Mouse (Mus musculus) stomach, embryonic 15.5 days (tissue): ENCODE measurements around the gene Dennd4c. TPM values are rescaled to one million over a fixed set of nuclear protein-coding genes. Genes with fewer than 3 reads are reported as not detected.

ENCODE experiments used
- ATAC-seq: fragments of 200-750 bp; cut with Nextera tagmentation; 2 replicates; pipeline ENCODE4 v1.8.0; 2017; ENCODE audit warnings: low read depth, moderate number of reproducible peaks, moderate TSS enrichment; ENCODE audit not compliant: insufficient read depth, low FRiP score
- H3K27ac ChIP-seq: fragments of 300-500 bp; sonication (generic); 2 replicates; pipeline ENCODE4 v1.5.1; 2015; ENCODE audit warnings: mild to moderate bottlenecking, inconsistent platforms
- H3K27me3 ChIP-seq: fragments of 300-500 bp; sonication (generic); replicated peaks from 2 replicates; pipeline ENCODE4 v1.6.1; 2015; ENCODE audit warnings: inconsistent platforms
- H3K36me3 ChIP-seq: fragments of 300-500 bp; sonication (generic); 2 replicates; pipeline ENCODE4 v1.6.1; 2015; ENCODE audit warnings: inconsistent platforms
- H3K4me1 ChIP-seq: fragments of 300-500 bp; sonication (generic); 2 replicates; pipeline ENCODE4 v1.6.1; 2015; ENCODE audit warnings: inconsistent platforms
- H3K4me2 ChIP-seq: fragments of 300-500 bp; sonication (generic); 2 replicates; pipeline ENCODE4 v1.6.1; 2015; ENCODE audit warnings: mild to moderate bottlenecking, inconsistent platforms
- H3K4me3 ChIP-seq: fragments of 300-500 bp; sonication (generic); replicated peaks from 2 replicates; pipeline ENCODE4 v1.5.1; 2015; ENCODE audit warnings: inconsistent platforms
- H3K9ac ChIP-seq: fragments of 300-500 bp; sonication (generic); 2 replicates; pipeline ENCODE4 v1.6.1; 2015; ENCODE audit warnings: inconsistent platforms
- H3K9me3 ChIP-seq: fragments of 300-500 bp; sonication (generic); 2 replicates; pipeline ENCODE4 v1.6.1; 2016; ENCODE audit warnings: inconsistent platforms
- WGBS: fragments of 180-500 bp; shearing (Covaris S2); methylation state at CpG from one replicate; pipeline ENCODE4 v1.1.7; 2015; 5-methylcytosine and 5-hydroxymethylcytosine counted together
- polyA plus RNA-seq: library from polyadenylated mRNA; unstranded; fragments of >200 nt; fragmentation: Nextera tagmentation; extraction: Ambion mirVana; gene quantifications from 2 replicates; pipeline ENCODE4 v1.2.1, GENCODE M21; 2015

The Dennd4c gene
- polyA plus RNA-seq = 7.6 and 9.3 TPM in 2 replicates

DNA sequence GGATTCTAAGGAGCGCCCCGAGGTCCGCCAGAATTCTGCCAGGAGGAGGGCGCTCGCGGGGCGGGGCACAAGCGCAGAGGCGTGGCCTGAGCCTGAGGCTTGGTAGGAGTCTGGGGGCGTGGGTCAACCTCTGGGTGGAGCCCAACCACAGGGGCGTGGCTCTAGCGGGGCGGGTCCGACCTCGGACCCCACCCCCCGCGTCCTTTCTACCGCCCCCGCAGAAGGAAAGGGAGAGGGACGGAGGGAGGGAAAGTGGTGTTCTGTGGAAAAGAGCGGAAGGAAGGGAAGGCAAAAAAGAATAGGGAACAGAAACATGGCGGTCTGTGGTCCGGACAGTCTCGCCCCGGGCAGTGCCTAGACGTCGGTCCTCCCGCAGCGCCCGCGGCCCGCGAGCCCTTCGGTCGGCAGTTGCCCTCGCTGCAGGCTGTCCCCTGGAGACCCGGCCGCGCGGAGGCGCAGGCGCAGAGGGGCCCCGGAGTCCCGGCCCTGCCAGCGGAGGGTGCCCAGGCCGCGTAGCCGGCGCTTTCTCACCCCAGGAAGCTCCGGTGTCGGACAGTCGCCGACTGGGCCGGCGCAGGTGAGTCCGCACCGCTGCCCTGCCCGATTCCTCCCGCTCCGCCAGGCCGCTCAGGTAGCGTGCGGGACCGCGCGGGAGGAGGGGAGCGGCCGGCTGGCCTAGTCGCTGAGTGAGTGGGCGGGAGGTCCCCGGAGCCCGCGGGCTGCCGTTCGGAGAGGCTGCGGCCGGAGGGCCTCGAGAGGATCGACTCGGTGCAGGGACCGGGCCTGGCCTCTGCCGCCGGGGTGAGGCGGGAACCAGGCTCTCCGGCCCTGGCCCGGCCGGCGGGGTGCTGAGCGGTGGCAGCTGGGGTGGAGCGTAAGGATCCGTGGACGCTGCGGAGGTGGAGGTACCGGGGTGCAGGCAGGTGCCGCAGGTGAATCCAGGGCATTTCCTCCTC is at the start of gene Dennd4c:
TSS of gene Dennd4c (plus strand) at position 220 of the 956 bp plus-strand sequence.
- H3K4me2 ChIP-seq = peak within 1 kb of the TSS; percentile 78
- peak within 1 kb of the TSS; percentile 99 for H3K9ac ChIP-seq
- H3K36me3 ChIP-seq = 0 out of 2 replicates have a peak, but pooled peaks cover 3% of the 10 kb centered on the region
- no peaks in the 10 kb centered on the region for H3K9me3 ChIP-seq
- H3K27me3 ChIP-seq = no peaks in the 10 kb centered on the region
- peak within 1 kb of the TSS; percentile 90 for H3K27ac ChIP-seq
- H3K4me3 ChIP-seq = peak within 1 kb of the TSS; percentile 98
- H3K4me1 ChIP-seq = peaks cover 5% of the 10 kb centered on the region; the same call in 1 of the 2 replicates
- under 1% methylated on average over 86 of the region's 95 CpGs for WGBS
- ATAC-seq = peak; percentile 98

DNA sequence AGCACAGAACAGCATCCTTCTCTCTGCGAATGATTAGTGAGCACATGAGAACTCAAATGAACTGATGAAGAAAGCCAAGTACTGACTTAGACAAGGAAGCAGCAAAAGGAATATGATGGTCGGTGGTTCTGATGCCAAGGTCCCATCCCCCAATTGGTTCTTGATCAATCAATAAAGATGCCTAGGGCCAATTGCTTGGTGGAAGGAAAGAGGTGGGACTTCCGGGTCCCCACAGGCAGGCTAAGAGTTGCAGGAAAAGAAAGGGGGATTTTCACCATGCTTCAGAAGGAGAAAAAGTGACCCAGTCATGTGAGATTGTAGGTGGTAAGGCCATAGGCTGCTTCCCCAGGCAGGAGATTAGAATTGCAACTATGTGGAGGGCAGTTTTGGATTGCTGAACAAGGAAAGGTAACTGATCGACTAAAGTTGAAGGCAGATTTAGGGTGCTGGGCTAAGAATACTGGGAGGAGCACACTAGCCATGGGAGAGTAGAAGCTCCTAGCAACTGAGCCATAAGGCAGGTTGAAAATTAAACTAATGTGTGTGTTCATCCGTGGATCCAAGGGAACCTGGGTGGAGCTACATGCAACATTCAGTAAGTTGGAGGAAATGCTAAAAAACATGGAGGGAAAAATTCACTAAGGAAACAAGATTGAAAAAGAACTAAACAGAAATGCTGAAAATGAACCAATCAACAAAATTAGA is 49.0 kb upstream of the Dennd4c start:
- Histone ChIP-seq H3K27me3 (no peaks in the 10 kb centered on the region), H3K4me1 (no peaks in the 10 kb centered on the region), H3K27ac (no peak overlapping the region), H3K4me2 (no peak overlapping the region), H3K36me3 (no peaks in the 10 kb centered on the region), H3K4me3 (no peak overlapping the region), H3K9me3 (no peaks in the 10 kb centered on the region), H3K9ac (no peak overlapping the region)
- ATAC-seq = no peak
- whole genome bisulfite sequencing = 69% methylated on average over 5 of the region's 5 CpGs

DNA sequence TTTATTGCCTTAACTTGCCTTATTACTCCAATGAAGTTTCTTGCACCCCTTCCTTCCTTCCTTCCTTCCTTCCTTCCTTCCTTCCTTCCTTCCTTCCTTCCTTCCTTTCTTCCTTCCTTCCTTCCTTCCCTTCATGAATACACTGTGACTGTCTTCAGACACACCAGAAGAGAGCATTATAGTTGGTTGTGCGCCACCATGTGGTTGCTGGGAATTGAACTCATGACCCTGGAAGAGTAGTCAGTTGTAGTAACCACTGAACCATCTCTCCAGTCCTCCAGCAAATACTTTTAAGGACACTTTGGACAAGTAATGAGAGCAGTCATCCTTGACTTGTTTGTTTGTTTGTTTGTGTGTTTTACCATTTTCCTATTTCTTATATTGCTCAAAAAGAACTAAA is 39.6 kb upstream of the Dennd4c start:
- ATAC-seq = no peak
- Histone ChIP-seq H3K4me3 (no peak overlapping the region), H3K36me3 (no peaks in the 10 kb centered on the region), H3K4me2 (no peak overlapping the region), H3K27me3 (no peaks in the 10 kb centered on the region), H3K9me3 (no peaks in the 10 kb centered on the region), H3K9ac (no peak overlapping the region), H3K4me1 (no peaks in the 10 kb centered on the region), H3K27ac (no peak overlapping the region)
- WGBS = 29% methylated on average over 1 of the region's 1 CpGs

DNA sequence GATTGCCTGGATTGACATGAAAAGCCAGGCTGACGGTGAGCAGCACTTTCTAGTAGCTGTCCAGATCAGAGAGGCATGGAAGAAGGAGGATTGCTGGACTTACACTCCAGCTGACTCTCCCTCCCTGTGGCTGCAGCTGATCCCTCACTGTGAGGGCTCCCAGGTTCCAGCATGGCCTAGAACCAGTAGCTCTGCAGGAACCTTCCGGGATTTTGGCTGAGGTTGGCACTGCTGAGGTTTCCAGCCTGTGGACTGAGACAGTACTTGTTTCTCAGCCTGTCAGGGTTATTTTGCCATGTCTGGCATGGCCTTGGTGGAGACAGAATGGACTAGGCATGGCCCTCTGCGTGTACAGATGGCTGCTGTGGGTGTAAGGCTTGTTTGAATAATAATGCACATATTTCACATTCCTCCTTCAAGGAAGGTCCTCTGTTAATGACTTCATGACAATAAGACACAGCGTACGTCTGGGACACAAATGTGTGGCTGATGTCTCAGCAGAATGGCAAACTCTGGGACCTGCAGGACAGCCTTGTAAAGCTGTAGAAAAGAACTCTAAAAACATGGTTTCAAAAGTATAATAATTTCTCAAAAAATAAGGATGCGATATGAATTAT is 38.2 kb upstream of the Dennd4c start:
- no peak overlapping the region for H3K4me2 ChIP-seq
- H3K27ac ChIP-seq = no peak overlapping the region
- H3K4me3 ChIP-seq = no peak overlapping the region
- no peak for ATAC-seq
- no peaks in the 10 kb centered on the region for H3K4me1 ChIP-seq
- no peaks in the 10 kb centered on the region for H3K9me3 ChIP-seq
- H3K27me3 ChIP-seq = no peaks in the 10 kb centered on the region
- WGBS = 75% methylated on average over 6 of the region's 6 CpGs
- no peaks in the 10 kb centered on the region for H3K36me3 ChIP-seq
- no peak overlapping the region for H3K9ac ChIP-seq

DNA sequence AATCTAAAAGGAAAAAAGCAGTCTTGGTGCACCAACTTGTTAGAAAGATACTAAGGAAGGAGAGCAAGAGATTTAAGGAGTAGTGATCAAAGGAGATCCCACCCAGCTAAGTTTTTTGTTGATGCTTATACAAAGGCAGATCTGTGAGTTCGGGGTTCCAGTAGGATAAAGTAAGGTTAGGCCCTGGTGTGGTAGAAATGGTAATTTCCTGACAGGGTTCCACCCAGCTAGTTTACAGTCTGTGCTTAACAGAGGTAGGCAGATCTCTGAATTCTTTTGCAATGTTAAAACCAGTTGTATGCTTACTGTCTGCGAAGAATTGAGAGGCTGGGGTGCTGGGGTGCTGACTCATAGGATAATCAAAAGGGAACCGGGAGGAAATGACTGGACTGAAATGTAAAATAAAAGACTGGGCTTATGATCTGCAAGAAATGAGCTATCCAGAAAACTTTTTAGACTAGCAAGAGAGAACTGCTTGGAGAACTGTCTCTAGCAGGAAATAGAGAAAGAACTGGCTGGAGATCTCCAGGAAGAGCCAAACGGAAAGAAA is 37.6 kb upstream of the Dennd4c start:
- Histone ChIP-seq H3K4me2 (no peak overlapping the region), H3K36me3 (no peaks in the 10 kb centered on the region), H3K27ac (0 out of 2 replicates have a peak overlapping the region, but pooled peaks have one; percentile 40), H3K27me3 (no peaks in the 10 kb centered on the region), H3K4me1 (no peaks in the 10 kb centered on the region), H3K9me3 (no peaks in the 10 kb centered on the region), H3K9ac (no peak overlapping the region), H3K4me3 (no peak overlapping the region)
- 57% methylated on average over 4 of the region's 4 CpGs for WGBS
- no peak for ATAC-seq

DNA sequence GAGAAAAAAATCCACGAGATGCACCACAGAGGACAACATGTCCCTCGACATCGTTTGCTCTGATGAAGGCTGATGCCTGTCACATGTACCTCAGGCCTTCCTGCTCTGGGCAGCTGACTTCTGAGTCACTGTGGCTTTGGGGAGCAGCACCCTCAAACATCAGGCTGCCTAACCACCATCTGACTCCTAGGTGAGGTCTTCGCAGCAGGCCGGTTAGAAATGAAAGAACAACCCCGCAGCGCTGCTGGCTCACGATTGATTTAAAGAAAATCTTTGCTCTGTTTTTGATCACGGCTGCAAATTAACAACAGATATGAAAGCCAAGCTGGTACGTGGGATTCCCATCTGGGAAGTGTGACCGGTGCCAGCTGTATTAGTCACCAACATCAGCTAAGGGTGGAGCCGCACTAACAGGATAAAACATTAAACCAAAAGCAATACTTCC is 35.6 kb upstream of the Dennd4c start:
- WGBS = 64% methylated on average over 12 of the region's 12 CpGs
- no peaks in the 10 kb centered on the region for H3K27me3 ChIP-seq
- no peaks in the 10 kb centered on the region for H3K36me3 ChIP-seq
- no peak overlapping the region for H3K4me2 ChIP-seq
- no peaks in the 10 kb centered on the region for H3K4me1 ChIP-seq
- H3K27ac ChIP-seq = peak overlapping the region; percentile 68
- no peak for ATAC-seq
- H3K4me3 ChIP-seq = no peak overlapping the region
- no peak overlapping the region for H3K9ac ChIP-seq
- no peaks in the 10 kb centered on the region for H3K9me3 ChIP-seq

DNA sequence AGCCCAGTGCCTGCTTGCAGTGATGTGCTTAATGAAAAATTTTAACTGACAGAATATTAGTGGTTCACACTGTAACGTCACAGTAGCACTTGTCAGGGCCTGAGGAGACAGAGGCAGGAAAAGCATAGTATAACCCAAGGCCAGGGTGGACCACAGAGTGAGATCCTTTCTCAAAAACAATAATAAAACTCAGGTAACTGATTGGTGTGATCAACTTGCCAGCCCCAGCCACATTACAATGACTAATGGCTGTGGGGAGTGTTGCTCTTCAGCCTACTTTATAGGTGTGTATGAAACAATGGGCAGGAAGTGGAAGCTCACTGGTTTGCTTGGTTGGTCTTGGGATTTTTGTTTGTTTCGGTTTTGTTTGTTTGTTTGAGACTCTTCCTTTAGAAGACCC is 34.8 kb upstream of the Dennd4c start:
- WGBS = 70% methylated on average over 2 of the region's 2 CpGs
- ATAC-seq = no peak

DNA sequence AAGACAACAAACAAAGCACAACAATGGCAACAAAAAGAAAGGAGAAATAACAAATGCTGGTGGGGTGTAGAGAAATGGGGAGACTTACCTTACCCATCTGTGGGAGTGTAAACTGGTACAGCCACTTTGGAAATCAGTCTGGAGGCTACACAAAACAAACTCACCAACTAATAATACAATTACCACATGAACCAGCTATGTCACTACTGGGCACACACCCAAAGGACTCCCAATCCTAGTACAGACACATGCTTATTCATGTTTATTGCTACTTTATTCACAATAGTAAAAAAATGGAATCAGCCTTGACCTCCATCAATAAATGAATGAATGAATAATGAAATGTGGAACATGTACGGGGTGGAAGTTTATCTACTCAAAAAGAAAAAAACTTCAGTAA is 33.0 kb upstream of the Dennd4c start:
- 88% methylated on average over 1 of the region's 1 CpGs for WGBS
- Histone ChIP-seq H3K9me3 (no peaks in the 10 kb centered on the region), H3K4me2 (no peak overlapping the region), H3K27me3 (no peaks in the 10 kb centered on the region), H3K4me1 (no peaks in the 10 kb centered on the region), H3K9ac (no peak overlapping the region), H3K4me3 (no peak overlapping the region), H3K36me3 (no peaks in the 10 kb centered on the region), H3K27ac (no peak overlapping the region)
- no peak for ATAC-seq

More for the DNA sequence above, 34.8 kb upstream of the Dennd4c start:
- H3K27me3 ChIP-seq = no peaks in the 10 kb centered on the region
- peak overlapping the region; percentile 54 for H3K27ac ChIP-seq
- no peak overlapping the region for H3K4me2 ChIP-seq
- H3K4me1 ChIP-seq = no peaks in the 10 kb centered on the region
- H3K9me3 ChIP-seq = no peaks in the 10 kb centered on the region
- no peak overlapping the region for H3K9ac ChIP-seq
- H3K4me3 ChIP-seq = no peak overlapping the region
- H3K36me3 ChIP-seq = no peaks in the 10 kb centered on the region

DNA sequence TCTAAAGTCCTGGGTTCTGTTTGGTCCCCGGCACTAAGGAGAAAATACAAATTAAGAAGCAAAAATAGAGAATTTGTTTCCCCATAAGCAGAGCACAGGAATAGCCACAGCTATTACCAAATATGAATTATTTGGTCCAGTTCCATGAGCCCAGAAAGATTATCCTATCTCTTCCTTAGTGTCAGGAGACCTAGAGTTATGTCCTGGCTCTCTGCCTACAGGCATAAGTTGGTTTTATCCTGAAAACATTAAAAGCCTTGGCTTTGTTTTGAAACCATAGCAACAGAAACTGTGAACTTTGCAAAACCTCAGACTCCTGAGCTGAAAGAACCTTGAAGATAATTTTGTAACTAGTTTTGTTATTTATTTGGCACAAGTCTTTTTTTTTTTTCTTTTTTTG is 31.2 kb upstream of the Dennd4c start:
- Histone ChIP-seq H3K27me3 (no peaks in the 10 kb centered on the region), H3K4me2 (no peak overlapping the region), H3K4me1 (no peaks in the 10 kb centered on the region), H3K4me3 (no peak overlapping the region), H3K9me3 (no peaks in the 10 kb centered on the region), H3K27ac (no peak overlapping the region; the same call in 1 of the 2 replicates), H3K9ac (no peak overlapping the region), H3K36me3 (no peaks in the 10 kb centered on the region)
- ATAC-seq = no peak
- WGBS = 63% methylated on average over 1 of the region's 1 CpGs

DNA sequence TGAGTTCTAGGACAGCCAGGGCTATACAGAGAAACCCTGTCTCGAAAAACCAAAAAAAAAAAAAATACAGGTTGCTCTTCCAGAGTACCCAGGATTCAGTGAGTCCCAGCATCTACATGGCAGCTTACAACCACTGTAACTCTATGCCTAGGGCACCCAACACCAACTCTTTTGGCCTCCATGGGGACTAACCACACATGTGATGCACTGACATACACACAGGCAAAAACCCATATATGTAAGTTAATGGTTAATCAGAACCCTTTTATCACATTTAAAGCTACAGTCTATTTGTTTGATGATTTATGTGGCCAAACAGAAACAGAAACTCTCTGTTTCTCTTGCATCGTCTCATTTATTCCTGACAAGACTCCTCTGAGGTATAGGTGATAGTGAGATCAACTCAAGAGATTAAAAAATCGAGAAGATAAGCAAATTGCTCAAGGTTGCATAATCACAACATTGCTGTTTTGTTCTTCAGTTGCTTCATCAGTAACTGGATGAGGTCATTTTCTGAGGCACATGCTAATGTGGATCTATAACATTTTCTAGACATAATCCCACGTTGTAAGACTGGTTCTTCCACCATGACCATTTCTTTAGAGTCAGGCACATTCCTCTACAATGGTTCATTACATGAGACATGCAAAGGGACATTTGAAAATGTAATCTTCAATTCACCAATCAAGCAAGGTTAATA is 29.3 kb upstream of the Dennd4c start:
- H3K36me3 ChIP-seq = no peaks in the 10 kb centered on the region
- H3K4me2 ChIP-seq = no peak overlapping the region
- H3K4me3 ChIP-seq = no peak overlapping the region
- ATAC-seq = 0 out of 2 replicates have a peak, but pooled peaks have one; percentile 34
- no peaks in the 10 kb centered on the region for H3K9me3 ChIP-seq
- H3K27me3 ChIP-seq = no peaks in the 10 kb centered on the region
- 63% methylated on average over 4 of the region's 4 CpGs for WGBS
- no peaks in the 10 kb centered on the region for H3K4me1 ChIP-seq
- no peak overlapping the region for H3K9ac ChIP-seq
- no peak overlapping the region for H3K27ac ChIP-seq

DNA sequence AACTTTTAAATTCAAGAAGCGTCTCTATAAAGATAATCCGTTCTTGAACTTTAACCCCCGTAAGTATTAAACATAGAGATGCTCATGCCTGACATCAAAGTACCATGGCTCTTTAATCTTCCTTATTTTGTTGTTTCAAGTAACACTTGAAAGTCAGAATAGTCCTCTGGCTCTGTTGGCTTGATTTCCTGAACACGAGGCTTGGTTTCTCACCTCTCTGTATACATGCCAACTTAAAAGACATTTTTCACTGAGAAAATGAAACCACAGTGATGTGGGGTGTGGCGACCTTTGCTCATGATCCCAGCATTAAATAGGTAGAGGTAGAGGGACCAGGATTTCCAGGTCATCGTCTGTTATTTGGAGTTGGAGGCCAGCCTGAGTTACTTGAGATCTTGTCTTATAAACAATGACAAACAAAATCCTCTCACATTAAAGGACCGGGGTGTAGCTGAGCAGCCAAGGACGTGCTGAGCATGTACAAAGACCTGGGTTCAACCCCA is 26.4 kb upstream of the Dennd4c start:
- Histone ChIP-seq H3K4me2 (no peak overlapping the region), H3K9ac (no peak overlapping the region), H3K27ac (no peak overlapping the region), H3K36me3 (no peaks in the 10 kb centered on the region), H3K27me3 (no peaks in the 10 kb centered on the region), H3K4me1 (no peaks in the 10 kb centered on the region), H3K9me3 (no peaks in the 10 kb centered on the region), H3K4me3 (no peak overlapping the region)
- WGBS = 41% methylated on average over 8 of the region's 8 CpGs
- no peak for ATAC-seq
